Mouse (Mus musculus): ENCODE data around the gene Slirp.

- no peak for TF ChIP-seq CTCF (IDR thresholded peaks at IDR 0.05; ENCODE audit: insufficient read depth, low read depth, low read length)
- no peak for TF ChIP-seq POLR2A (IDR thresholded peaks at IDR 0.05; ENCODE audit: insufficient read depth, low read depth, low read length)
These were observed 26.8 kb downstream of the Slirp start for GRCm38 (mm10) chr12:87470263-87471136.
